Mouse (Mus musculus) naive thymus-derived CD4-positive, alpha-beta T cell, adult 2 months (primary cell): Measurements from ENCODE around the gene Shq1.

Experiments used
- DNase-seq: peaks from one replicate; pipeline ENCODE4 v3.0.0-alpha.2; 2011; ENCODE audit warnings: low read depth

Shq1 gene

DNA sequence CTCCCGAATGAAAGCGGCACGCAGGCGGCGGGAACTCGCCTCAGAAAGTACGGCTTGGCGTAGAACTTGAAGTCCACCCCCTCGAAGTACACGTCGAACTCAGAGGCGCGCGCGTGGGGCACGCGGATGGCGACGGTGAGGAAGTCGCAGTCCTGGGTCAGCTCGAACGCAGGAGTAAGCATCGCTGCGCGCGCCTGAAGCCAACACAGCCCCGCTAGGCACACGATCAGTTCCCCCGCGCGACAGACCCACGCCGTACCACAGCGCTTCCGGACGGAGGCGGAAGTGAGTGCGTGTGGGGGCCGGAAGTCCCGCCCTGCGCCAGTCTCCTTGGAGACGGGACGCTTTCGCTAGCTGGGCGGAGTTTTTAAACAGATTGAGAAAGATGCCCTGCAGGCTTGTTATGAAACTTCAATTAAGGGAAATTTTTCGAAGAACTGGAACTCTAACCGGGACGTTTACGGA, at the start of gene Shq1:
Shq1 (minus strand) TSS at position 278 of the 465 bp plus-strand sequence.
- DNase-seq: peak; percentile 95

DNA sequence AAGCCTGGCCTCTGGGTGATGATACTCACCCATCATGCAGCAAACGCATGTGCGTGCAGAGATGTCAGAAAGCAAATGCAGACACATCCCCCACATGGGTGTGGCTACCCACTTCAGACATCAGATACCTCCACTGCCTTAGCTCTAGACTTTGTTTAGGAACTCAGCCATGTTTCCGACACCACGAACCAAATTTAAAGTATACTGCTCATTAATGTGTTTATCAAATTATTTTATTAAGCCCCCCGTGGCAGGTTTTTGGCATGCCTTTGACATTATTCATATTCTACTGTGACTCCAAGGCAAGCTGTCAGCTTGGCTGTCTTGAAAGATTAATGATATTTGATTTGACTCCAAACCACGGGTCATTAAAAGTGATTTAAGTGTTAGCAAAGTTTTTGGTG, 49.1 kb upstream of the Shq1 start:
- DNase-seq: no peak

DNA sequence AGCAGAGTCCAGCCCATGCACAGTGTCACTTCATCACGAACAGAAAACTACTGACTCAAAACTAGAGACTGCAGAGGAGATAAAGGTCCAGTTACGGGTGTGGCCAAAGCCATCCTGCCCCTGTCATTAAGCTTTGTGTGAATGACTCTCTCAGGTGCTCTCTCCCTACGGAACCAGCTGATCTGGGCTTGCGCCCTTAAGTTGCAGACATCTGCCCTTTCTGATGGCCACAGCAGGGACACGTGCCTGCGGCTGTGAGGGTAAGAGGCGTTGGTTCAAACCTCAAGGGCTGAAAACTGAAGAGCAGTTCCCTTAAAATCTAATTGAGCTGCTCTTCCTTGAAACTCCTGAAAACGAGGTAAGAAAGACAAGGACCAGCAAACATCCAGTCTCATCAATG, 45.9 kb upstream of the Shq1 start:
- no peak for DNase-seq

DNA sequence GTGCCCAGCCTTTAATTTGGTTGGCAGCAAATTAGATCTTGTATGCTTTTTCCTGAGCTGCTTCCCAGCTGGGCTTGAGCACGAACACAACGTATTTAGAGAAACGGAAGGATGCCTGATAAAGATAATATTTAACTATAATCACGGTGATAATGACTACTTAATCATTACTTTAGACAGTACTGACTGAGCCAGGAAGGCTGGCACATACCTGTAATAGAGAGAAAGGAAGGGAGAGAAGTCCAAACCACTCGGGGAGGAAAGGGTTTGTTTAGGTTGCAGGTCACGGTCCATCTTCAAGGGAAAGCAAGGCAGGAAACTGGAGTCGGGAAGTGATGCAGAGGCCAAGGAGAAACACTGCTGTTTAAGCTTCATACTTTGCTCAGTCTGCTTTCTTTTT, 45.2 kb upstream of the Shq1 start:
- no peak for DNase-seq

DNA sequence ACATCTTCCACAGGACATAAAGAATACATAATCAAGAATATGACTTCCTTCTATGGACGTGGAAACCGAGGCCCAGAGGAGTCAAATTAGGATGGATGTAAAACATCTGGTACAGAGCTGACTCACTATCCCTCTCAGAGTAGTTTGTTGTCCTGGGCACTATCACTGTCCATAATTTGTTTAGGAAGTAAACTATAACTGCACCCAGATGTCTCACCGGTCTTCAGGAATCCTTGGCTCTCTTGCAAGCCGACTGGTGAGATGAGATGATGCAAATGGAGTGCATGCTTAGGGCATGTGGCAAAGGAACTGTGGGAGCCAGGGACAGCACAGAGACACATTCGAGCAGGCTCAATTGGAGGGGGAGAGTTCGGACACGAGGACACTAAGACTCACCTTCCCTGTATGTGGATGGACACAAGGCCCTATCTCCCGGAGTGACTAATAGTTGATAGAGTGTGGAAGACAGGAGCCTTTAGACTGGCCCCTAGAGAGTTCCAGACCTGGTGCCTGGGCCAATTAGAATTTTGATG, 44.4 kb upstream of the Shq1 start:
- no peak for DNase-seq

DNA sequence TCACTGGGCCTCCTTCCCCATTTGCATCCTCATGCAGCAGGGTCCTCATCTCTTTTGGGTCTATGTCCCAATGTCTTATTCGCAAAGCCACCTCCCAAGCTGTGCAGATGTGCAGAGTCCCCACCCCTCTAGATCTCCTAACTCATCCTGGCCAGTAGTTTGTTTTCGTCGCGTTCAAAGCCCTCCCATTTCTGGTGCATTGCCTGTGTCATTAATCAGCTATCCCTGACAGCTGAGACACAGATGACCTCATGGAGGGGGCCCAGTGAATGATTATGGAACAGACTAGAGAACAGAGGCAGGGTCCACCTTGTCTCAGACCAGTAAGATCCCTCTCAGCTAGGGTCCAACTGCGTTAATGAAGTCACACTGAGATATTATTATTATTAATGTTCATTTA, 39.9 kb upstream of the Shq1 start:
- no peak for DNase-seq

DNA sequence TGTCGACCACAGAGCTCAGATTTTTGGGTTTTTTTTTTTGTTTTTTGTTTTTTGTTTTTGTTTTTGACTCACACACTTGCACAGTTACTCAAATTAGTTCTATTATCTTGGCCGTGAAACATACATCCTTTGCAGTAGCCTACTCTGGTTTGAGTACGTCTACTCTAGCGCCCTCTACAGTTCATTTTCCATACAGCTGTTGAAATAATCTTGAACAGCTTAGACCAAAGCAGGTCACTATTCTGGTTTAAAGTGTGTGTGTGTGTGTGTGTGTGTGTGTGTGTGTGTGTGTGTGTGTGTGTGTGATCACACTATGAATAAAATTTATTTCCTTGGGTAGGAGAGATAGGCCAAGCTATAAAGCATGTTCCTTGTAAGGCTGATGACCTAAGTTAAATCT, 39.2 kb upstream of the Shq1 start:
- DNase-seq: peak; percentile 29

DNA sequence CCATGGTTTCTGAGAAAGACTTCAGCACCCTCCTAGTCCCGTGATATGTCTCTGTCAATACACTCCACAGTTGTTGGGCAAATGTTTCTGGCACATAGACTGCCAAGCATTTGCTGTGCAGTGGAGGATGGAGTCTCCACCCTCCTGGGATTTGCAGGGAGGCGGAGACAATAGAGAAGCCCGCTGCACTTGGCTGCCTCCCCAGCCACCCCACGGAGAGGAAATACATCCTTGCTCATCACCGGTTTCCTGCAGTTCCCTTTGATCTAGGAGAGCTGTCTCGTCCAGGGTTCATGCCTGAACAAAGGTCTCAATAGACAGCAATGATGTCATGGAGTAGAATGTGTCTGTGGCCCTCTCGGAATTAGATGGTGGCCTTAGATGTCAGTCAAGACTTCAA, 38.5 kb upstream of the Shq1 start:
- peak; percentile 7 for DNase-seq

DNA sequence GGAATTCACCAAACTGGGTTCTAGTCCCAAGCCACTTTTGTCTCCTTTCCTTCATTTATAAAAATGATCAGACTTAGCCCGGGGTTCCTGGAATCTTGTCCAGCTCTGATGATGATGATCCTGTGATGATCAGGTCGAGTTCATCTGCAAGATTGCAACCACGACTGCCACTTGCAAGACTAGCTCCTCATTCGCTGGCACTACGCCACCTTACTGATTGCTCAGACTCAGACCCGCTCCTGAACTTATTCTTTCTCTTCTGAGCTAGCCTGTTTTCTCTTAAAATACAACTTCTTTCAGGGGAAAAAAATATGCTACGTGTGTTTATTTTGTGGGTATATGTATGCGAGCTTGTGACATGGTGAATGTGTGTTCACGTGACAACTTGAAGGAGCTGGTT, 38.0 kb upstream of the Shq1 start:
- DNase-seq: no peak

DNA sequence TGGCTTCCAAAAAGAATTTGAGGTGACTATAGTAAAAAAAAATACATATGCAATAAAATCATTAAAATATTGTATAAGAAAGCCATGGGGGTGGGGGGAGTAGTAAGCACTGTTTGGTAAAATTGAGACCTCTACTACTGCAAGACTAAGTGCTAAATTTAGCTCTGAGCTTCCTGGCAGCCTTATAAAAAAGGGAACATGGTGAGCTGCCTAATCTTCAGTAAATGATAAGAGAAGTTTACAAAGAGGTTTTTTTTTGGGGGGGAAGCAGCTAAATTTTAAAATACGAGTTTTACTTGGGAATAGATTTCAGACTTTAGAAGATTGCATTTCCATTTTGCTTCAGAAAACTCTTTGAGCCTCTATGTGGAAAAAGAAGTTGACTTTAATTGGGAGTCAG, 37.3 kb upstream of the Shq1 start:
- no peak for DNase-seq

DNA sequence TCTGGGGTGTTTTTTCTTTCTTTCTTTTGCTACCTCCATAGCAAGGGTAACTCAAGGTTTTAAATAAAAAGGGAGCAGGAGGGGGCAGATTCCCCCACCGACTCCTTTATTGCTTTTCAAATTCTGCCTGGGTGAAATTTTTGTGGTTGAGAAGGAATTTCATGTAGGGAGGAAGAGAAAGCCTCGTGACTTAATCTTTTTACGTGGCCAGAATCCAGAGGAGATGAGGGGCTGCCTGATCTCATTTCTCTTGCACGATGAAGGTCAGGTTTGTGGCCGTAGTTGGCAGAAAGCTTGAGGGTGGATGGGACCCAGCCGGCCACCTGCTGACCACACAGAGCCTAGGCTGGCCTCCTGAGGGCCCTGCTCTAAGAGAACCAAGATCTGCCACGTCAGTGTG, 36.6 kb upstream of the Shq1 start:
- no peak for DNase-seq

DNA sequence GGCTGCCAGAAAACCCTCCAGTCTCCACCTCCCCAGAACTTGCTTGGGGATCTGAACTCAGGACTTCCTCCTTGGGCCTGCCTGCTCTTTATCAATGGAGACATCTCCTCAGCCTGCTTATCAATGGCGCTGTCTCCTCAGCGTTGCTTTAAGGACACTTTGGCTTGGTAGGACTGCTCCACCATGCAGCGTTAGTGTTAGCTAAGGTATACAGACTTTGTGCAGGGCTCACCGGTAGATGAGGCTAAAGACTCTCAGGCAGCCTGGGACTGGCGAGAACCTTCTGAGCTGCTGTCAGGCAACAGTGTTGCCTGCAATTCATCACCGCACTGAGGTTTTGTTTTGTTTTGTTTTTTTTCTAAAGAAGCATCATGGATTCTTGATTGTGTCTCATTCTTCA, 35.9 kb upstream of the Shq1 start:
- no peak for DNase-seq

DNA sequence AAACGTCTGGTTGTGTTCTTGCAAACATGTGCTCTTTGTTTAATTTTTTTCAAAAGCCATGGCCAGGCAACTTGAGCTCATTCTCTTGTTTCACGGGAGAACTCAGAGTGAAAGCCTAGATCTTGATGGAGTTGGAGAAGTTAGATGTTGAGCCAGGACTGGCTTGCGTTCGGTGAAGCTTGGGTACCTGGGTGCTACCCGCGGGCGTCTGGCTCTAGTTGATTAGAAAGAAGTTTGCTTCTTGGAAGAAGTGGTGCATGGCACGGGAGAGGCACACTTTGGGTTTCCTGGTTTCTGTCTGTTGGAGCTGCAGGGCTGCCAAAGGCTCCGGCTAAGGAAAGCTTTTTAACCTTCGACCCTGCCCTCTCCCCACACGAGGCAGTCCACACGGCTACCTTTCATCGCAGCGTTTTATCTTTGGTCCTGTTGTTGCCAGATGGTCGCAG, 34.4 kb upstream of the Shq1 start:
- DNase-seq: no peak

DNA sequence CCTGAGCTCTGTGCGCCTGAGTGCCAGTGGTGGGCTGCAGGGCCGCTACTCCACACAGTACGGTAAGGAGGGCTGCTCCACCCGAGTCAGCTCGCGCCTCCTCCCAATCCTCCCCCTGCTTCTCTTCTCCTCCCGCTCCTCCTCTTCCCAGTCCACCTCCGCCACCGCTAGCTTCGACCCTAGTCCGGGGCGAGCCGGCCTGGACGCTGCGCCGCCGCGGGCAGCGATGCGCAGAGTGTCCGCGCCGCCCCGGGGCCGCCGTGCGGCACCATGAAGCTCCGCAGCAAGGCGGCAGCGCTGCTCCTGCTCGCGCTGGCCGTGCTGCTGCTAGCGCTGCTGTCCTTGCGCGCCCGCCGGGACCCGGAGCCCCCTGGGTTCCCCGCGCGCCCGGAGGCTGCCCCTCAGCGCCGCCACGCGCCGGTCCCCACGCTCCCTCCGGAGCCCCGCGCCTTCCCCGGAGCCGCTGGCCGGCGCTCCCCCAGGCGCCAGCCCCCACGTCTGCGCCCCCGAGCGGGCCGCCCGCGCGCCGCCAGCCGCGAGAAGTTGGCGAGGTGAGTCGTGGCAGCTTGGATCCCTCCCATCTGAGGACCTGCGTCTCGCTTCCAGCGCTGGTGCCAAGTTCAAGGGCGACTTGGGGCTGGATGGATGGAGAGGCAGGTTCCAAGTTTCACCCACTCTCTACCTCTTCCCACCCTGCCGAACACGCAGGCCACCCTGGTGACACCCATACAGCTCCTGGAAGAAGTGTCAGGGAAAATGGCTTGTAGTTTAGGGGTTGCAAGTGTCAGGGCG, 33.8 kb upstream of the Shq1 start, which contains the start of gene Gxylt2:
Gxylt2 (plus strand) TSS at position 161 of the 792 bp plus-strand sequence.
- no peak for DNase-seq

DNA sequence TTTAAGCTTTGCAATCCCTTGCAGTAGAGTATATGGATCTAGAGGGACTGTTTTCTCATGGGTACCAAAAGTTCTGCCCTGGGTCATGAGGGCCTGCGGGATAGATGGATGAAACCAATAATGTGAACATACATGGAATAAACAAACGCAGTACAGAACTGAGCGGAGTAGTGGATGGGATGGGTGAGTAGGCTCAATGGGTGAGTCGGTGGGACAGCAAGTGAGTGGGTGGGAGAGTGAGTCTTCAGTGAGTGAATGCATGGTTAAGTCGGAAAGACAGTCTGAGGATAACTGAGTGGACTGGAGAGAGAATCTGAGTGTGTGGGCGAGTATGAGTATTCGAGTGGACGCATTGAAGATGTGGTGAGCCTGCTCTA, 33.2 kb upstream of the Shq1 start:
- DNase-seq: no peak

DNA sequence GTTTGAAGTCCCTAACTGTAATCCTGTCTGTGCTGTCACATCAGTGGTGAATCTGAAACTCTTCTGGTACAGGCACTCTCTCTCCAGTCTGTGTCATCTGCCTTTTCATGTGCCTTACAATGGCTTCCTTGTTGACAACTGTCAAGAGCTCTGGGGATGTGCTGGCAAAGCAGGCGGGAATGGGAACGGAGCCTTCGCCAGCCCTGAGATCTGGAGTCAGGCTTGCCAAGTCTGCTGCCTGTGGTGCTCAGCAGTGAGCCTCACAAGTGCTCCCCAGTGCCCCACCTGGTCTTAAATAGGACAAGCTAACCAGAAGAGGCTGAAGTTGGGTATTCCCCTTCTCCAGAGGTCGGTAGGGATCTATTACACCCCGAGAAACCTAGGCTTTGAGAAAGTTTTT, 29.8 kb upstream of the Shq1 start:
- no peak for DNase-seq

DNA sequence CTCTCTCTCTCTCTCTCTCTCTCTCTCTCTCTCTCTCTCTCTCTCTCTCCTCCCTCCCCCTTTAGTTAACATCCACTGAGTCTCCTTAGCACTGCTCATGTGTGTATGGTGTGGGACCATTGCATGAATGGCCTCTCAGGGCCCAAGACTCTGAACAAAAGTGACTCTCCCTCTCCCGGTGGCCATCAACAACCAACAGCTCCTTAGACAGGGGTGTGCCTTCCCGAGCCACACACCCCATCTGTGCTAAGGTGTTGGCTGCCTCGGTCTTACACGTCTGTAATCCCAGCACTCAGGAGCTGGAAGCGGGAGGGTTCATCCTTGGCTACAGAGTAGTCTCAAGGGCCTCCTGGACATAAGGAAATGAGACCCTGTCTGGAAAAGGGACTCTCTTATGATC, 29.0 kb upstream of the Shq1 start:
- no peak for DNase-seq

DNA sequence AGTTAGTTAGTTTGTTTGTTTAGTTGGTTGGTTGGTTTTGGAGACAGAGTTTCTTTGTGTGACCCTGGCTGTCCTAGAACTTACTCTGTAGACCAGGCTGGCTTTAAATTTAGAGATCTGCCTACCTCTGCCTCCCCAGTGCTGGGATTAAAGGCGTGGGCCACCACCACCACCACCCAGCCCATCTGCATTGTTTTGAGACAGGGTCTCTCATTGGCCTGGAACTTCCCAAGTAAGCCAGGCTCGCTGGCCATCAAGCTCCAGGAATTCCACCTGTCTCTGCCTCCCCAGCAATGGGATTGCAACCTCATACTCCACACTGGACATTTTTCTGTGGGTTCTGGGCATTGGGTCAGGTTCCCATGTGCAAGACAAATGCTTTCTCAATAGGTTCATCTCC, 15.4 kb upstream of the Shq1 start:
- no peak for DNase-seq

DNA sequence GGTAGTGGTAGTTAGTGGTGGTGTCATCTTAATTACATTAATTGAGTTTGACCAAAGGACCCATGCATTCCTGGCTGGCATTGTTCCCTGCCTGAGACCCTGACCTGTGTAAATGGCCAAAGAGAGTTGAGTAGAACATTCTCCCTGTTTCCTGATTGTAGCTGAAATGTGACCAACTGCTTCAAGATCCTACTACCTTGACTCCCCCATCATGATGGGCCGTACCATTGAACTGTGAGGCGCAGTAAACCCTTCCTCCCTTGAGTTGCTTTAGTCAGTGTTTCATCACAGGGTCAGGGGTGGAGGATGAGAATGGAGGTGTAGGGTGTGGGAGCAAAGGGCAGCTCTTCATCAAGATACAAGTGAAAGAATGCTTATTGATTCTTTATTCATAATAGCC, 7.7 kb upstream of the Shq1 start:
- no peak for DNase-seq

DNA sequence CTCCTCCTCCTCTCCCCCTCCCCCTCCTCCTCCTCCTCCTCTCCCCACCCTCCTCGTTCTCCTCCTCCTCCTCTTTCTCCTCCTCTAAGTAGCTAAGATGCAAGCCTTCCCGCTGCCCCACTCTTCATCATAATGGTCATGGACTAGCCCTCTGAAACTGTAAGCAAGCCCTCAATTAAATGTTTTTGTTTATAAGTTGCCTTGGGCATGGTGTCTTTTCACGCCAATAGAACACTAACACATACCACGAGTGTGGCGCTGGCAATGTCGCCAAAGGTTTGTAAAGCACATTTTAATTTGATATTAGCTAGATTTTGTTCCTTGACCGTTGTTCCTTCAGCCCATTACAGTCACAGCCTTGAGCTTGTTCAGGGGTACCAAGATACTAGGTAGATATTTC, 5.5 kb upstream of the Shq1 start:
- DNase-seq: no peak

DNA sequence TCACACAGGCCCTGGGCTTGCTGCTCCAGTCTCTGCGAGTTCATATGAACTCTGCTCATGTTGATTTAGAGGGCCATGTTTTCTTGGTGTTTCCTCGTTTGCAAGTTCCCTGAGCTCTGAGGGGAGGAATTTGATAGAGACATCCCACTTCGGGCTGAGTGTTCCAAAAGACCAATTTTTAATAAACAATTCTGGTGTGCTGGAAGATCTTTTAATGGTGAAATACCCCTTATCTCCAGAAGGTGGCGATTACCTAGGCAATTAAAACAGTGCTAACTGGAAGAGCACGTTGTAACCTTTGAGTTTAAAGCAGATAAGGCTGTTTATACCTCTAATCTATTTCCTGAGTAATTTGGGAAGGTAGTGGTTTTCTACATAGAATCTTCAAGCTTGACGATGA, 4.0 kb upstream of the Shq1 start:
- DNase-seq: peak; percentile 69

DNA sequence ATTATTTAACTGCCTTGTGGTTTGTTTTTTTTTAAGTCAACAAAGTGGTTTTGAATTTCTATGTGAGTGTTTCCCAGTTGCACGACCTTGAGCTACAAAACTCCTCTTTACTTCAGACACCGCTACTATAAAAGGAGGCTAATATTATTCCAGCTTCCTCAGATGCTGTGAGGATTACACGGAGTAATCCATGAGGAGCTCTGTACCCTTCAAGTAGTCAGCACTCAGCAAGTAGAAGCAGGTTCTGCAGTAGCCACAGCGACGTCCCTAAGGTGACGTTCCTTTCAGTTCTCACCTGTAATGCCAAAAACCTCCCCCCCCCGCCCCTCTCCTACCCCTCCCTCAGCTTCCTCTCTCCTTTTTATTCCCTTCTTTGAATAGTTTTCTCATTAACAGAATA, 444 bp upstream of the Shq1 start:
- no peak for DNase-seq

DNA sequence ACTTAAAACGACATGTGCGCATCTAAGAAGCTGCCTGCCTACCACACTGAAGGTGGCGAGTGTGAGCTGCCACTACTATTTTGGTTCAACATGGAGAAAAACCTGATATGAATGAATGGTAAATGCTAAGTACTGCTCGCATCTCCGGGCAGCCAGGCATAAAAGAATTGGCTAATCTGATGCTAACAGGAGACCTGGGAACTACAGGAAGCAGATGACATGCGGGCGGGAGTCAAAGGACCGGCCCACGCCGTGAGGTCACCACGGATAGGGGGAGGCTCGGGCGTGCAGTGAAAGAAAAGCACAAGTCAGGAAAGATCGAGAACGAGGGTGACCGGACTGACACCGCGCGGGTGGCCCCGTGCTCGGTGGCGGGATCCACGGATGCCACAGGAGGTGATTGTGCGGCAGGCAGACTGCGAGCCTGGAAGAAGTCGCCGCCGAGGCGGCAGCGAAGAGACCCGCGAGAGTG, 551 bp downstream of the Shq1 start:
- peak; percentile 61 for DNase-seq

DNA sequence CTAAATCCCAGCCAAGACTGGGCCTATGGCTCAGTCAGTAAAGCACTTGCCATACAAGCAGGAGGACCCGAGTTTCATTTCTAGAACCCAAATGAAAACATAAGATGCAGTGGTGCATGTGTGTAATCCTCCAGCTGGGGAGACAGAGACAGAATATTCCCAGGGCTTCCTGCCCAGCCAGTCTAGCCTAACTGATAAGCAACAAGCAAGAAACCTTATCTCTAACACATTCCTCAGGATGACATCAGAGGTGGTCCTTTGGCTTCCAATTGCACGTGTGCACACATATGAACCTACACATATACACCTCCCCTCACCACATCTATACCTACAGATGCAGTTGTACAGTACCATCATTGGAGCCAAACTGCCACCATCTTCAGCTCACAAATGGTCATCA, 2.1 kb downstream of the Shq1 start:
- no peak for DNase-seq
